Mouse (Mus musculus): ENCODE results near the gene Rp9. TPM values are rescaled to one million over a fixed set of nuclear protein-coding genes. Genes with fewer than 3 reads are reported as not detected.
"Not testable (repeated sequence)": the region's sequence is repeated elsewhere in the genome, so short reads cannot be mapped to it uniquely, and the experiment has no call there.

The Rp9 gene
- total RNA-seq, 2 experiments from 2014 or later, result 42.4 to 45.4 TPM

- DNase-seq (ENCODE audit: low spot score in 2 of 2), result no peak
Observed at GRCm38 (mm10) chr9:22423507-22423906, 46.0 kb downstream of the Rp9 start.

GRCm38 (mm10) chr9:22422559-22422958, 47.0 kb downstream of the Rp9 start:
- no peak for DNase-seq (ENCODE audit: low spot score in 2 of 2)

- DNase-seq (ENCODE audit: low spot score in 2 of 2), result no peak
Observed at GRCm38 (mm10) chr9:22420491-22420890, 49.1 kb downstream of the Rp9 start.

GRCm38 (mm10) chr9:22419877-22420276, 49.7 kb downstream of the Rp9 start:
- DNase-seq (ENCODE audit: low spot score in 2 of 2), result no peak

- no peak for DNase-seq (ENCODE audit: low spot score in 2 of 2)
Observed at GRCm38 (mm10) chr9:22417547-22417946, 52.0 kb downstream of the Rp9 start.

GRCm38 (mm10) chr9:22416187-22416586, 53.4 kb downstream of the Rp9 start:
- DNase-seq (ENCODE audit: low spot score in 2 of 2), result no peak

- peak; percentile 99 for DNase-seq (ENCODE audit: low spot score in 2 of 2)
Observed at GRCm38 (mm10) chr9:22411002-22411857, 58.3 kb downstream of the Rp9 start, which contains the start of gene 9530077C05Rik. TSS of gene 9530077C05Rik (plus strand) at chr9:22411513.

- DNase-seq (ENCODE audit: low spot score in 2 of 2), result no peak
Observed at GRCm38 (mm10) chr9:22409501-22409900, 60.0 kb downstream of the Rp9 start.

- DNase-seq (ENCODE audit: low spot score in 2 of 2), result peak in 1 of 2 experiments; percentile 26
Observed at GRCm38 (mm10) chr9:22408344-22408743, 61.2 kb downstream of the Rp9 start.

- DNase-seq (ENCODE audit: low spot score in 2 of 2), result not testable (repeated sequence)
Observed at GRCm38 (mm10) chr9:22407633-22408032, 61.9 kb downstream of the Rp9 start.

- DNase-seq (ENCODE audit: low spot score in 2 of 2), result no peak
Observed at GRCm38 (mm10) chr9:22405414-22405813, 64.1 kb downstream of the Rp9 start.

GRCm38 (mm10) chr9:22403501-22403900, 66.0 kb downstream of the Rp9 start:
- DNase-seq (ENCODE audit: low spot score in 2 of 2), result not testable (repeated sequence)

- DNase-seq (ENCODE audit: low spot score in 2 of 2), result no peak
Observed at GRCm38 (mm10) chr9:22402976-22403375, 66.6 kb downstream of the Rp9 start.

- no peak for DNase-seq (ENCODE audit: low spot score in 2 of 2)
Observed at GRCm38 (mm10) chr9:22402001-22402400, 67.5 kb downstream of the Rp9 start.

- no peak for DNase-seq (ENCODE audit: low spot score in 2 of 2)
Observed at GRCm38 (mm10) chr9:22399021-22399420, 70.5 kb downstream of the Rp9 start.

- no peak for DNase-seq (ENCODE audit: low spot score in 2 of 2)
Observed at GRCm38 (mm10) chr9:22394725-22395124, 74.8 kb downstream of the Rp9 start.

GRCm38 (mm10) chr9:22390390-22390789, 79.2 kb downstream of the Rp9 start:
- DNase-seq (ENCODE audit: low spot score in 2 of 2), result no peak

- no peak for DNase-seq (ENCODE audit: low spot score in 2 of 2)
Observed at GRCm38 (mm10) chr9:22389736-22390245, 79.8 kb downstream of the Rp9 start.

GRCm38 (mm10) chr9:22389021-22389476, 80.5 kb downstream of the Rp9 start, which contains the start of gene Anln:
TSS of gene Anln (minus strand) at chr9:22389188.
- peak; percentile 86 to 87 for DNase-seq (ENCODE audit: low spot score in 2 of 2)

GRCm38 (mm10) chr9:22388401-22388980, 81.1 kb downstream of the Rp9 start:
- no peak for DNase-seq (ENCODE audit: low spot score in 2 of 2)

- no peak for DNase-seq (ENCODE audit: low spot score in 2 of 2)
Observed at GRCm38 (mm10) chr9:22387901-22388300, 81.6 kb downstream of the Rp9 start.

GRCm38 (mm10) chr9:22385890-22386289, 83.7 kb downstream of the Rp9 start:
- DNase-seq (ENCODE audit: low spot score in 2 of 2), result no peak
